Mouse (Mus musculus) liver, embryonic 13.5 days (tissue): ENCODE measurements around the gene Tpra1. TPM values are rescaled to one million over a fixed set of nuclear protein-coding genes. Genes with fewer than 3 reads are reported as not detected.

Source experiments
- ATAC-seq: fragments of 200-750 bp; cut with Nextera tagmentation; 2 replicates; pipeline ENCODE4 v1.8.0; 2017; ENCODE audit warnings: low read depth, mild to moderate bottlenecking, moderate number of reproducible peaks, moderate library complexity
- DNase-seq: peaks from one replicate; pipeline ENCODE4 v3.0.0; 2022
- H3K27ac ChIP-seq: fragments of 300-500 bp; sonication (generic); 2 replicates; pipeline ENCODE4 v1.5.1; 2015; ENCODE audit warnings: moderate library complexity, mild to moderate bottlenecking, inconsistent platforms
- H3K27me3 ChIP-seq: fragments of 300-500 bp; sonication (generic); 2 replicates; pipeline ENCODE4 v1.6.1; 2015; ENCODE audit warnings: mild to moderate bottlenecking, inconsistent platforms
- H3K36me3 ChIP-seq: fragments of 300-500 bp; sonication (generic); 2 replicates; pipeline ENCODE4 v1.6.1; 2015; ENCODE audit warnings: mild to moderate bottlenecking, inconsistent platforms
- H3K4me1 ChIP-seq: fragments of 300-500 bp; sonication (generic); replicated peaks from 2 replicates; pipeline ENCODE4 v1.6.1; 2015; ENCODE audit warnings: inconsistent platforms
- H3K4me2 ChIP-seq: fragments of 300-500 bp; sonication (generic); 2 replicates; pipeline ENCODE4 v1.6.1; 2015; ENCODE audit warnings: inconsistent platforms, mild to moderate bottlenecking, moderate library complexity
- H3K4me3 ChIP-seq: fragments of 300-500 bp; sonication (generic); replicated peaks from 2 replicates; pipeline ENCODE4 v1.5.1; 2015; ENCODE audit warnings: mild to moderate bottlenecking, inconsistent platforms
- H3K9ac ChIP-seq: fragments of 300-500 bp; sonication (generic); 2 replicates; pipeline ENCODE4 v1.6.1; 2015; ENCODE audit warnings: mild to moderate bottlenecking, inconsistent platforms
- H3K9me3 ChIP-seq: fragments of 300-500 bp; sonication (generic); replicated peaks from 2 replicates; pipeline ENCODE4 v1.6.1; 2016; ENCODE audit warnings: inconsistent platforms
- WGBS: fragments of 180-500 bp; shearing (Covaris S2); methylation state at CpG from one replicate; pipeline ENCODE4 v1.1.7; 2015; ENCODE audit not compliant: insufficient replicate concordance; 5-methylcytosine and 5-hydroxymethylcytosine counted together
- polyA plus RNA-seq: library from polyadenylated mRNA; unstranded; fragments of >200 nt; fragmentation: Nextera tagmentation; extraction: Ambion mirVana; gene quantifications from 2 replicates; pipeline ENCODE4 v1.2.1, GENCODE M21; 2015

The Tpra1 gene
- polyA plus RNA-seq, 1 experiment from 2014 or later: 42.8 TPM

DNA sequence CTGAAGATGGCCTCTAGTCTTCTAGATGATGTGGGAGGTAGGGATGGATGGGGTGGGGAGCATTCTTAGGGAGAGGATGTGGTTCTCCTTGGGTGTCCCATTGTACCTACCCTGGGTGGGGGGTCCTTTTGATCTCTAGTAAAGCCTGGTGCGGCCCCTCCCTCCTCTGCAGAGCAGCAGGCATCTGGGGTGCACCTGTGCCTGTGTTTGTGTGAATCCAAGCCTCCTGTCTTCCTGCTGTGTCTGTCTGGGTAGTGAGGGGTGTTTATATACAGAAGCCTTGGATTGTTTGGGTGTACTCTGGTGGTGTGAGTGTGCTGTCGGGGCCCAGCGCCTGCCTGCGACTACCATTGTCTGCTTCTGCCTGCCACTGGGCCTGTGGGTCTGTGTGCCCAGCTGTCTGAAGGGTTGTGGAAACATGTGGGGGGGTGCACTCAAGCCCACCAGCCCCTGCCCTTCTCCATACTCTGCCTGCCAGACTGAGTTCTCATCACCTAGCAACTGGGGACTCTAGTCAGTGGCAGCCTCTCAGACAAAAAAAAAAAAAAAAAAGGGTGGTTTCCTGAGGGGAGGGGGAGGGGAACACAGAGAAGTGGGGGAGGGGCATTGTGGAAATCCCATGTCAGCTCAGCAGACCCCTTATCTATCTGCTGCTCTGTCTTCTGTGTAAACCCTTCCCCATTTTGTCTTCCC, 36.1 kb downstream of the Tpra1 start:
- ATAC-seq (no peak), DNase-seq (no peak)
- H3K9ac ChIP-seq: no peak overlapping the region
- no peaks in the 10 kb centered on the region for H3K9me3 ChIP-seq
- WGBS: 52% methylated on average over 4 of the region's 4 CpGs
- peaks cover 32% of the 10 kb centered on the region for H3K27me3 ChIP-seq
- no peak overlapping the region for H3K4me3 ChIP-seq
- H3K4me2 ChIP-seq: no peak overlapping the region
- H3K4me1 ChIP-seq: 0 out of 2 replicates have a peak, but pooled peaks cover 4% of the 10 kb centered on the region
- no peaks in the 10 kb centered on the region for H3K36me3 ChIP-seq
- H3K27ac ChIP-seq: no peak overlapping the region

DNA sequence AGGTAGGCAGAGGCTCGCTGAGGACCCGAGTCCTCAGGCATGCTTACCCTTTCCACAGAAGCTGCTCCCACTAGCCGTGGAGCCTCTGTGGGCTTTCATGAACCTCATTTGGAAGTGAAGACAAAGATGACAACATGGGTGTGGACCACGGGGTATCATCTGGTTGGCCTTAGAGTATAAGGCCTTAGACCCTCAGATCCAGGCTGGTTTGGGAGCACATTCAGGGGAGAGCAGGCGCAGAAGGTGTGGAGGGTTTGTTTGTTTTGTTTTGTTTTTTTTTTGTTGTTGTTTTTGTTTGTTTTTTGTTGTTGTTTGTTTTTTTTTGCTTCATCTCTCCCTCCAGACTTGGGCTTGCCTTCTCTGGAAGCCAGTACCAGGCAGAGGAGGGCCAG, 36.6 kb downstream of the Tpra1 start:
- Histone ChIP-seq H3K27me3 (peaks cover 32% of the 10 kb centered on the region), H3K36me3 (no peaks in the 10 kb centered on the region), H3K4me1 (0 out of 2 replicates have a peak, but pooled peaks cover 4% of the 10 kb centered on the region), H3K4me3 (no peak overlapping the region), H3K9me3 (no peaks in the 10 kb centered on the region), H3K27ac (no peak overlapping the region), H3K9ac (no peak overlapping the region), H3K4me2 (no peak overlapping the region)
- WGBS: 30% methylated on average over 5 of the region's 5 CpGs
- ATAC-seq (no peak), DNase-seq (no peak)

DNA sequence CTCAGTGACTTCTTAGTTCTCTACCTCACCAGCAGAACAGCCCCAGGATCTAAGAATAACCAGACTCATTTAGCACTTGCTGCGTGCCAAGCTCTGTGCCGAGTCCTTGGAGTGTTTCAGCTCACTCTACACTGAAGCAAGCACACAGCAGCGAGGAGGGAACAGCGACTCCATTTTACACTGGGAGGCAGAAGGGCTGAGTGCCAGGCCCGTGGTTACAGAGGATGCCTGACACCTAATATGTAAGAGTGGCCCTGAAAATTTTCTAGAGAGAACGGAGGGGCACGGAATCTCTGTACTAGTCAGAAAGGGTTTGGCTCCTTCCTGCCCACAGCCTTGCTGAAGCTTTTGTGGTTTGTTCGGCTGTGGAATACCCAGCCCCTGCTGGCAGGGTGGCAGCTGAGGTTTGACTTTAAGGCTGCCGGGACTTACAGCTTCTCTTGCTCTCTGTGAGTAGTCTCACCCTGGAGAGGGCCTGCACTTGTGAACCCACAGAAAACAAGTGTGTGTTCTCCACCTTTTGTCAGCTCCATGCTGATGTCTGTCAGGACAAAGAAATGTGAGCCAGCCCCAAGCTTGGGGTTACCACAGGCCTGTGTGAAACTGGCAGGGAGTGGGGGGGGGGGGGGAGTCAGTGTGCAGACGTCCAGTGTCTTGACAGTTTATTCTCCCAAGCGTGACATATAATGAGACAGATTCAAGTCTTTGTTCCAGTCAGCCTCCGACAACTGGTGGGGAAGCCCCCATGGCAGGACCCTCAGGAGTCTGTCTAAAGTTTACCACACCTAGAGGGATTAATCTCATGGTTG, 37.4 kb downstream of the Tpra1 start:
- ATAC-seq (no peak), DNase-seq (no peak)
- Histone ChIP-seq H3K4me3 (no peak overlapping the region), H3K27ac (no peak overlapping the region), H3K4me2 (no peak overlapping the region), H3K9me3 (no peaks in the 10 kb centered on the region), H3K36me3 (no peaks in the 10 kb centered on the region), H3K27me3 (peaks cover 24% of the 10 kb centered on the region), H3K4me1 (0 out of 2 replicates have a peak, but pooled peaks cover 4% of the 10 kb centered on the region), H3K9ac (no peak overlapping the region)
- 34% methylated on average over 12 of the region's 12 CpGs for WGBS

DNA sequence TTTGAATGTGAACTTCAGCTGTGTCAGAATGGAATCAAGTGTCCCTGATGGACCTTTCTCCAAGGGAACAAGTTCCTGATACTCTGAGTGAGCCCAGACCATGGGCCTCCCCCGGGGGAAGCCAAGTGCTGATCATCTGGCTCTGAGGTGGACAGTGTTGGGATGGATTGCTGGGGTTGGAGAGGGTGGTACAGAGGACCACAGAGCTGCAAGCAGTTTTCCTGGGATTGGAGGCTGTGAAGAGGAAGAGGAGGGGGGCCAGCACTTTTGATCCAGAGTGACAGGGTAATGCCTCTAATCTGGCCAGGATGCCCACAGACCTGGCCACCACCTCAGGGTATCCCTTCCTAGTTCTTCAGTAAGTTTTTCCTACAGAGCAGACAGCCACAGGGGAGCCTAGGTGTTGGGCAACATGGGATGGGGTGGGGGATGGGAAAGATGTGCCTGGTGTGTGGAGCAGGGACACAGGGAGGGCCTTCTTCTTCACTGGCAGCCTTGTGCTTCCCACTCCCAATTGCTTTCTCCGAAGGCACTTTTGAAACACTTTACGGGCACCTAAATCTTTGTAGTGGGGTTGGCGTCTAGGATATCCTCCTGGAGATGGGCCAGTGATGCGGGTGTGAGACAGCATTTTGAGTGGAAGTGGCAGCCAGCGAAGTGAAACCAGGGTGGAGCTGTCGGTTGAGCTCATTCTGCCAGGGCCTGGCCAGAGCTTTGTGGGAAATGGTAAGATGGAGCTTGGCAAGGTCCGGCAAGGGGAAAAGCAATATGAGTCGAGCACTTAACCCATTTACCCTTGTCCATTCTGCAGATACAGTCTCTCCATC, 38.3 kb downstream of the Tpra1 start:
- ATAC-seq (no peak), DNase-seq (no peak)
- Histone ChIP-seq H3K27me3 (peaks cover 16% of the 10 kb centered on the region), H3K9me3 (no peaks in the 10 kb centered on the region), H3K4me2 (no peak overlapping the region), H3K36me3 (no peaks in the 10 kb centered on the region), H3K4me3 (no peak overlapping the region), H3K9ac (no peak overlapping the region), H3K4me1 (no peaks in the 10 kb centered on the region), H3K27ac (no peak overlapping the region)
- 66% methylated on average over 9 of the region's 9 CpGs for WGBS

DNA sequence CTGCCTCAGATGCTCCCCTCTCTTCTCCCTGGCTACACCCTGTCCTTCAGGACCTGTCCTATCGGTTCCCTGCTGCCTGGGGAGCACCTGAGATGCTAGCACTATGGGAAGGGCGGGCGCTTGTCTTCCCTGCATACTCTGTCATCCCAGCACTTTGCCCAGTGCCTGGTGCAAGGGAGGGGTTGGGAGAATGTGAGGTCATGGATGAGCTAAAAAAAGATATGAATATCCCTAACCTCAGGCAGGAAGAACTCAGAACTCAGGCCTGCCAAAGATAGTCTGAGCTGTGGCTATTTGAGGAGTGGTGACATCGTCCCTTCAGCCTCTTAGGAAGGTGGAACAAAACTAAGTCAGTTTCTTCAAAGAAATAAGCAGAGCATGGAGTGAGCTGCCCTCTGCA, 39.6 kb downstream of the Tpra1 start:
- DNase-seq: no peak
- H3K4me1 ChIP-seq: no peaks in the 10 kb centered on the region

DNA sequence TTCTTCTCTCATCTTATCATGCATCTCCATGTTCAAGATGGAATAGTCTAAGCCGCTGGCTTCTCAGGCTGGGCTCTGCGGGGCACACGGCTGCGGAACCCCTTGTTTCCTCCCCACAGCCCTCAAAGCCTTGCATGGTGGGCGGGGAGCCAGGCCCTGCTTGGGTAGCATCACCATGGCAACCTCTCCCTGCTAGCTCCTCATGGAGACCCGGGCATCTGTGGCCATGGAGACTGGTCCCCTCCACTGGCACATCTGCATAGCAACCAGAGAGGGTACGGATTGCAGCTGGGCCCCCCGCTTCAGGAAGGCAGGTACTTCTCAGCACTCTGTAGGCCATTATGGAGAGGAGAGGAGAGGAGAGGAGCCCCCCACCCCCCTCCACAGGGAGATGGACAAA, 40.5 kb downstream of the Tpra1 start:
- 55% methylated on average over 8 of the region's 8 CpGs for WGBS
- Histone ChIP-seq H3K4me1 (no peaks in the 10 kb centered on the region), H3K9me3 (no peaks in the 10 kb centered on the region), H3K4me2 (no peak overlapping the region), H3K27me3 (peaks cover 6% of the 10 kb centered on the region; the same call in 1 of the 2 replicates), H3K36me3 (no peaks in the 10 kb centered on the region), H3K4me3 (no peak overlapping the region), H3K9ac (no peak overlapping the region), H3K27ac (no peak overlapping the region)
- ATAC-seq: no peak
- no peak for DNase-seq

More for the DNA sequence above, 39.6 kb downstream of the Tpra1 start:
- Histone ChIP-seq H3K27me3 (peaks cover 14% of the 10 kb centered on the region), H3K4me2 (no peak overlapping the region), H3K4me3 (no peak overlapping the region), H3K9ac (no peak overlapping the region), H3K36me3 (no peaks in the 10 kb centered on the region), H3K9me3 (no peaks in the 10 kb centered on the region), H3K27ac (no peak overlapping the region)
- ATAC-seq: no peak
- WGBS: 43% methylated on average over 4 of the region's 4 CpGs

DNA sequence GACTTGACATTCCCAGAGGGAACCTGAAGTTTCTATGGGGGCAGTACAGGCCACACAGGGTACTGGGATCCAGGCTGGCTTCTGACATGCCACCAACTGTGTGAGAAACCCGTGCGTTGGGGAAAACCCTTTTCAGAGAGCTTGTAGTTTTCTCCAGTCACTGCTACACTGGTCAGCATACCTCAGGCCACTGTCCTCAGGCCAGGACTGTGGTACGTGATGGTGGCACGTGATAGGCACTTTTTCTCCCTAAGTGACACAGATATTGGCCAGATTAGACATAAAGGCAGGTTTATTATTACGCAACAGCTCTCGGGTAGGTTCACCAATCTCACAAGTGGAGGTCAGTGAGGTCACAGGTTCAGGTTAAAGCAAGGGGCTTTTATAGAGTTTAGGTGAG, 41.6 kb downstream of the Tpra1 start:
- H3K4me2 ChIP-seq: no peak overlapping the region
- no peak overlapping the region for H3K9ac ChIP-seq
- H3K4me3 ChIP-seq: no peak overlapping the region
- H3K36me3 ChIP-seq: no peaks in the 10 kb centered on the region
- no peaks in the 10 kb centered on the region for H3K4me1 ChIP-seq
- no peak for ATAC-seq
- H3K27me3 ChIP-seq: peaks cover 6% of the 10 kb centered on the region; the same call in 1 of the 2 replicates
- WGBS: 58% methylated on average over 6 of the region's 6 CpGs
- H3K27ac ChIP-seq: no peak overlapping the region
- no peak for DNase-seq
- H3K9me3 ChIP-seq: no peaks in the 10 kb centered on the region

DNA sequence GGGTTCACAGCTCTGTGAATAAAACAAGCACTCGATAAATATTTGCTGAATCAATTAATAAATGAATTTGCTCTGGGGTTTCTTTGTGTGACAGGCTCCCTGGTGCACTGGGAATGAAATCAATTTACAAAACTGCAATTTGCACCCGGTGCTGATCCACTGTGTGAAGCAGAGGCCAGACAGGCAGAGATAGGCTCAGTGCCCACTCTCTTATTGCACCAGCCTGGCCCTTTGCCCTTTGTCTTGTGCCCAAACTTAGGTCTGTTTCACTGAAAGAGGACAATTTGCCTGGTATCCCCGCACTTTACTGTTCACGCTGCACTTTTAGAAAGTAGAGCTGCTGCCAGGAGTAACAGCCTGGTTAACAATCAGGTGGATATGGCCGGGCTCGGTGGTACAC, 44.4 kb downstream of the Tpra1 start:
- Histone ChIP-seq H3K4me2 (no peak overlapping the region), H3K4me3 (no peak overlapping the region), H3K27me3 (no peaks in the 10 kb centered on the region), H3K9me3 (no peaks in the 10 kb centered on the region), H3K36me3 (no peaks in the 10 kb centered on the region), H3K27ac (no peak overlapping the region), H3K9ac (no peak overlapping the region), H3K4me1 (no peaks in the 10 kb centered on the region)
- DNase-seq: no peak
- 72% methylated on average over 6 of the region's 6 CpGs for WGBS
- ATAC-seq: no peak

DNA sequence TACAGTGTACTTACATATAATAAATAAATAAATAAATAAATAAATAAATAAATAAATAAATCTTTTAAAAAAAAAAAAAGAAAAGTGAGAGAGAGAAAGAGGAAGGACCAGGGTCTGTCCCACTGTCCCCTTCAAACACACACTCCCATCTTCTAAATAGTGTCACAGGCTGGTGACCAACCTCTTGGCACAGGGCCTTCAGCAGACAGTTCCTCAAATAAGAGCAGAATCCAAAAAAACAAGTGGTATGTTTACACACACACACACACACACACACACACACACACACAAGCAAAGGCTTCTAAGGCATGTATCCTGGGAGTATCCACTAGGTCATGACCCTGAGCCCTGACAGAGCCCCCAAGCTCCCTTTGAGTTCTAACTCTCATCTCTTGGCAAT, 45.7 kb downstream of the Tpra1 start:
- Histone ChIP-seq H3K4me3 (no peak overlapping the region), H3K36me3 (no peaks in the 10 kb centered on the region), H3K4me1 (no peaks in the 10 kb centered on the region), H3K4me2 (no peak overlapping the region), H3K9ac (no peak overlapping the region), H3K27me3 (no peaks in the 10 kb centered on the region), H3K9me3 (no peaks in the 10 kb centered on the region), H3K27ac (no peak overlapping the region)
- DNase-seq (no peak), ATAC-seq (no peak)

DNA sequence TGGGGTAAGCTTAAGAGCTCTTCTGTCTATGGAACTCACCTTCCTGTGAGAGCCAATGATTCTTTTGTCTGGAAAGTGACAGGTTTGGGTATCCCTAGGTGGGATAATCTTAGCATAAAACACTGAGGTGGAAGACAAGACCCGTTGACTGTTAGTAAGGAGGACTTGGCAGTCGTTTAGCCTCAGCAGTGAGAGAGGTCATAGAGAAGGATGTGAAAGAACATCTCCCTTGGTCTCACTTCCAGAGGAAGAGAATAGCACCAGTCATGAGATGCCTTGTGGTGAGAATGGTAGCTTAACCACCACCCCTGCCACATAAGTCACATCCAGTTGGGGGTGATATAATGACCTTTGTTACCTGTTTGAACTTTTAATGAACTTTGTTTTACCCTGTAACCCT, 54.7 kb downstream of the Tpra1 start:
- no peak for ATAC-seq
- H3K4me3 ChIP-seq: no peak overlapping the region
- H3K27me3 ChIP-seq: no peaks in the 10 kb centered on the region; the same call in 1 of the 2 replicates
- WGBS: 58% methylated on average over 2 of the region's 2 CpGs
- no peak overlapping the region for H3K4me2 ChIP-seq
- H3K9ac ChIP-seq: no peak overlapping the region
- H3K9me3 ChIP-seq: no peaks in the 10 kb centered on the region
- no peak overlapping the region for H3K27ac ChIP-seq
- no peak for DNase-seq
- H3K36me3 ChIP-seq: no peaks in the 10 kb centered on the region
- H3K4me1 ChIP-seq: no peaks in the 10 kb centered on the region

DNA sequence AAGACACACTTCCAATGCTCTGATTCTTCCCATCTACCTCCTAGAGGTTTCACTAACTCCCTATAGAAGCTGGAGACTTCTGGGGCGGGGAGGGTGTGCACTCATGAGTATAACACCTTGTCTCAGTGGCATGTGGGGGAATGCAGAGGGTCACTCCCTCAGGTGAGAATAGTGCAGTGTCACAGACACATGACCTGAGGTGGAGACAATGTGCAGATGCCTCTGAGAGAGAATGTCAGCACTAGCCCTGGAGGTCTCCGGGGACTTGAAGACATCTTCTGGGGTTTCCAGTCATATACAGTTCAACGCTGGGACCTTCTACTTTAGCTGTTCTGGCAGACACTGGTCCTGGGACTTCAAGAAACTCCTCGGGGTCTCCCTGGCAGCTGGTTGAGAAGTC, 55.3 kb downstream of the Tpra1 start:
- H3K9me3 ChIP-seq: no peaks in the 10 kb centered on the region
- no peak for DNase-seq
- no peaks in the 10 kb centered on the region for H3K4me1 ChIP-seq
- no peak for ATAC-seq
- H3K27ac ChIP-seq: no peak overlapping the region
- whole genome bisulfite sequencing: 64% methylated on average over 4 of the region's 4 CpGs
- H3K36me3 ChIP-seq: no peaks in the 10 kb centered on the region
- H3K9ac ChIP-seq: no peak overlapping the region
- no peak overlapping the region for H3K4me2 ChIP-seq
- no peak overlapping the region for H3K4me3 ChIP-seq
- no peaks in the 10 kb centered on the region; the same call in 1 of the 2 replicates for H3K27me3 ChIP-seq
